Mouse (Mus musculus) embryonic facial prominence, embryonic 13.5 days (tissue): ENCODE measurements around the gene Fam173b. TPM values are rescaled to one million over a fixed set of nuclear protein-coding genes. Genes with fewer than 3 reads are reported as not detected.

Source experiments
- ATAC-seq: fragments of 200-750 bp; cut with Nextera tagmentation; 2 replicates; pipeline ENCODE4 v1.8.0; 2017; ENCODE audit warnings: low read depth; ENCODE audit not compliant: insufficient number of reproducible peaks, insufficient read depth, low FRiP score, low TSS enrichment
- H3K27ac ChIP-seq: fragments of 300-500 bp; sonication (generic); 2 replicates; pipeline ENCODE4 v1.5.1; 2015; ENCODE audit warnings: moderate library complexity, mild to moderate bottlenecking, inconsistent platforms
- H3K27me3 ChIP-seq: fragments of 300-500 bp; sonication (generic); 2 replicates; pipeline ENCODE4 v1.6.1; 2015; ENCODE audit warnings: mild to moderate bottlenecking, inconsistent platforms
- H3K36me3 ChIP-seq: fragments of 300-500 bp; sonication (generic); 2 replicates; pipeline ENCODE4 v1.6.1; 2015; ENCODE audit warnings: mild to moderate bottlenecking, inconsistent platforms
- H3K4me1 ChIP-seq: fragments of 300-500 bp; sonication (generic); 2 replicates; pipeline ENCODE4 v1.6.1; 2015; ENCODE audit warnings: inconsistent platforms
- H3K4me2 ChIP-seq: fragments of 300-500 bp; sonication (generic); 2 replicates; pipeline ENCODE4 v1.6.1; 2015; ENCODE audit warnings: moderate library complexity, mild to moderate bottlenecking, inconsistent platforms
- H3K4me3 ChIP-seq: fragments of 300-500 bp; sonication (generic); 2 replicates; pipeline ENCODE4 v1.5.1; 2015; ENCODE audit warnings: mild to moderate bottlenecking, inconsistent platforms
- H3K9ac ChIP-seq: fragments of 300-500 bp; sonication (generic); 2 replicates; pipeline ENCODE4 v1.6.1; 2015; ENCODE audit warnings: mild to moderate bottlenecking, inconsistent platforms
- H3K9me3 ChIP-seq: fragments of 300-500 bp; sonication (generic); 2 replicates; pipeline ENCODE4 v1.6.1; 2016; ENCODE audit warnings: inconsistent platforms
- WGBS: fragments of 180-500 bp; shearing (Covaris S2); methylation state at CpG from one replicate; pipeline ENCODE4 v1.1.7; 2015; ENCODE audit warnings: mixed read lengths; 5-methylcytosine and 5-hydroxymethylcytosine counted together
- polyA plus RNA-seq: library from polyadenylated mRNA; unstranded; fragments of >200 nt; fragmentation: Nextera tagmentation; extraction: Ambion mirVana; gene quantifications from 2 replicates; pipeline ENCODE4 v1.2.1, GENCODE M21; 2015

Gene Fam173b
- polyA plus RNA-seq: 12.4 and 12.8 TPM in 2 replicates

DNA sequence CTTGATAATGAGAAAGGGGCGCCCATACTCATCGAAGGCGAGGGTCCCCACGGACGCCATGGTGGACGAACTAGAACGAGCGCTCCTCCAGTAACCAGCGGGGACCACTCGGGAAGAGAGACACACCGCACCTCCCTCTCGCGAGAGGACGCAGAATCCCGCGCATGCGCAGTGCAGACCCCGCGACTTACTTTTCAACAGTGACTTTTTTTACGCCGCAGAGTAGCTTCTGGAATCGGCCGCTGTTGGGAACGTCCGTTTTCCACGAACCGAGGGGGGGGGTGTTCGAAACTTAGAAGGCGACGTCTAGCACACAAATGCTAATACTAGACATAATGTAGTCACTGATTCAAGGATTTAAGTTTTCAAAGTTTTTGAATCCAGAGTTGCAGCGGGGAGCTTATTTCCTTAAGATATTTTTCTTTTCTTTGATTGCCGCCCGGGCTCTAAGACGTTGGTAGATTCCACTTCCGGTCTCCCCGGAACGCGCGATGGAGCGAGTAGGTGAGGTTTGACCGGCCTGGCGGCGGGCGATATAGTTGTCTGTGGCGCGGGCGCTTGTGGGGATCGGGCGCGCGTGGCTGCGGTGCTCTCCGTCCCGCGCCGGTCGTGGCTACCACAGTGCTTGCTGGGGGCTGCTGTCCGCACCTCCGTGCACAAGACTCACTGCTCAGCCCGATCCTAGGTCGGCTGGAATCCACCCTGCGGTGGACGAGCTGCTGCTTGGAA lies at the start of gene Fam173b, which contains the start of gene Cct5:
Gene Fam173b, plus strand, starts transcription at position 207 of the 729 bp plus-strand sequence.
Gene Cct5, minus strand, starts transcription at position 159 of the 729 bp plus-strand sequence.
- peaks cover 11% of the 10 kb centered on the region for H3K36me3 ChIP-seq
- WGBS: under 1% methylated on average over 63 of the region's 63 CpGs
- ATAC-seq: peak; percentile 89
- peak within 1 kb of the TSS; percentile 96 for H3K4me3 ChIP-seq
- peak within 1 kb of the TSS; percentile 94 for H3K27ac ChIP-seq
- no peaks in the 10 kb centered on the region for H3K9me3 ChIP-seq
- peak within 1 kb of the TSS; percentile 95 for H3K4me2 ChIP-seq
- peak within 1 kb of the TSS; percentile 98 for H3K9ac ChIP-seq
- peaks cover 28% of the 10 kb centered on the region for H3K4me1 ChIP-seq
- H3K27me3 ChIP-seq: no peaks in the 10 kb centered on the region

DNA sequence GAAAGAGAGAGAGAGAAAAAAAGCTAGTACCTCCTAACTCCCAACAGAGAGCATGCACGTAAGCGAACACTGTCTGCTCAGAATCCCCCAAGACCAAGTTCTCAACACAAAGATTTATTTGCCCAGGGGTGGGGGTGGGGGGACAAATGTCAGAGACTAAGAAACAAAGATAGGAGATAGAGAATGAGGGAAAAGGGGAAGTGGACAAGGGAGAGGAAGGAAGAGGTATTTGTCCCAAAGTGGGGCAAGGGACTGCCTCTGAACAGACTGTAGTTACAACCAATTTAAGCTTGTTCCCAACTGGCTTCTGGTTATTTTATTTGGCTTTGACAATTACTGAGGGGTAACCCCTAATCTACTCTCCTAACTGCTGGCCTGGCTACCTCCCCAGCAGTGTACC lies 46.8 kb upstream of the Fam173b start:
- WGBS: 87% methylated on average over 2 of the region's 2 CpGs
- Histone ChIP-seq H3K9ac (no peak overlapping the region), H3K27me3 (no peaks in the 10 kb centered on the region), H3K4me2 (no peak overlapping the region), H3K4me3 (no peak overlapping the region), H3K9me3 (no peaks in the 10 kb centered on the region), H3K27ac (no peak overlapping the region), H3K4me1 (no peaks in the 10 kb centered on the region), H3K36me3 (no peaks in the 10 kb centered on the region)
- ATAC-seq: no peak

GRCm38 (mm10) chr15:31561390-31561789 lies 40.3 kb upstream of the Fam173b start:
- Histone ChIP-seq H3K4me1 (peaks cover 8% of the 10 kb centered on the region; the same call in 1 of the 2 replicates), H3K9me3 (no peaks in the 10 kb centered on the region), H3K4me2 (no peak overlapping the region), H3K36me3 (no peaks in the 10 kb centered on the region), H3K27me3 (no peaks in the 10 kb centered on the region), H3K4me3 (no peak overlapping the region), H3K27ac (no peak overlapping the region), H3K9ac (no peak overlapping the region)
- 83% methylated on average over 6 of the region's 6 CpGs for WGBS
- no peak for ATAC-seq

- no peak for ATAC-seq
- no peak overlapping the region for H3K4me3 ChIP-seq
- H3K9me3 ChIP-seq: no peaks in the 10 kb centered on the region
- no peaks in the 10 kb centered on the region for H3K36me3 ChIP-seq
- H3K27ac ChIP-seq: no peak overlapping the region
- H3K27me3 ChIP-seq: no peaks in the 10 kb centered on the region
- no peak overlapping the region for H3K4me2 ChIP-seq
- no peak overlapping the region for H3K9ac ChIP-seq
- H3K4me1 ChIP-seq: peaks cover 8% of the 10 kb centered on the region; the same call in 1 of the 2 replicates
- WGBS: 94% methylated on average over 4 of the region's 4 CpGs
Measured at GRCm38 (mm10) chr15:31561976-31562375, 39.7 kb upstream of the Fam173b start.

- H3K9ac ChIP-seq: no peak overlapping the region
- no peaks in the 10 kb centered on the region for H3K27me3 ChIP-seq
- 82% methylated on average over 8 of the region's 8 CpGs for WGBS
- H3K9me3 ChIP-seq: no peaks in the 10 kb centered on the region
- H3K4me1 ChIP-seq: peaks cover 8% of the 10 kb centered on the region; the same call in 1 of the 2 replicates
- H3K4me2 ChIP-seq: no peak overlapping the region
- no peak overlapping the region for H3K4me3 ChIP-seq
- no peak for ATAC-seq
- H3K36me3 ChIP-seq: no peaks in the 10 kb centered on the region
- H3K27ac ChIP-seq: no peak overlapping the region
Measured at GRCm38 (mm10) chr15:31562847-31563246, 38.8 kb upstream of the Fam173b start.

GRCm38 (mm10) chr15:31563577-31564546 lies 37.8 kb upstream of the Fam173b start:
- H3K36me3 ChIP-seq: no peaks in the 10 kb centered on the region
- 43% methylated on average over 19 of the region's 19 CpGs for WGBS
- no peak for ATAC-seq
- H3K4me1 ChIP-seq: peaks cover 12% of the 10 kb centered on the region
- peak overlapping the region; percentile 29 for H3K4me2 ChIP-seq
- no peaks in the 10 kb centered on the region for H3K27me3 ChIP-seq
- no peak overlapping the region for H3K4me3 ChIP-seq
- no peaks in the 10 kb centered on the region for H3K9me3 ChIP-seq
- 0 out of 2 replicates have a peak overlapping the region, but pooled peaks have one; percentile 16 for H3K9ac ChIP-seq
- H3K27ac ChIP-seq: no peak overlapping the region

- Histone ChIP-seq H3K4me1 (peaks cover 22% of the 10 kb centered on the region), H3K4me2 (no peak within 1 kb of the TSS), H3K9me3 (no peaks in the 10 kb centered on the region), H3K27me3 (no peaks in the 10 kb centered on the region), H3K4me3 (no peak within 1 kb of the TSS), H3K27ac (no peak within 1 kb of the TSS), H3K9ac (no peak within 1 kb of the TSS), H3K36me3 (no peaks in the 10 kb centered on the region)
- ATAC-seq: no peak
- 73% methylated on average over 5 of the region's 5 CpGs for WGBS
Measured at GRCm38 (mm10) chr15:31565184-31565583, 36.5 kb upstream of the Fam173b start, which contains the start of gene Cmbl. Cmbl (plus strand) TSS chr15:31565389.

DNA sequence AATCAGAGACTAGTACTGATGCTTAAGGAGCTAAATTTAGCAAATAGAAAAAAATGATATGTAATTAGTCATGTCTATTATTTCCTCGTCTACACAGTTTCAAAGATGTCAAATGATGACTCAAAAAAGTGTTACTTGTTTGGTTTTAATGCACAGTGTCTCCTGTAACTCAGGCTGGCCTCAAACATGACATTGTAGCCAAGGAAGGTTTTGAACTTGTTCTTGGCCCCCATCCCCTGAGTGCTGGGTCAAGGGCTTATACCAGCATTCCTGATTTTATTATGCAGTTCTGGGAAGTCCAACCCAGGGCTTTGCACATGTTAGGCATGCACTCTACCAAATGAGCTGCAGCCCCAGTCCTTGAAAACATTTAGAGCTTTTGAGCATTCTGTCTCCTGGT lies 35.9 kb upstream of the Fam173b start:
- WGBS: 65% methylated on average over 1 of the region's 1 CpGs
- H3K36me3 ChIP-seq: no peaks in the 10 kb centered on the region
- H3K27ac ChIP-seq: no peak overlapping the region
- peaks cover 27% of the 10 kb centered on the region for H3K4me1 ChIP-seq
- no peaks in the 10 kb centered on the region for H3K27me3 ChIP-seq
- H3K4me3 ChIP-seq: no peak overlapping the region
- ATAC-seq: no peak
- no peak overlapping the region for H3K4me2 ChIP-seq
- H3K9ac ChIP-seq: no peak overlapping the region
- H3K9me3 ChIP-seq: no peaks in the 10 kb centered on the region

GRCm38 (mm10) chr15:31567431-31567830 lies 34.2 kb upstream of the Fam173b start:
- H3K27ac ChIP-seq: no peak overlapping the region
- H3K27me3 ChIP-seq: no peaks in the 10 kb centered on the region
- WGBS: 57% methylated on average over 7 of the region's 7 CpGs
- no peaks in the 10 kb centered on the region for H3K36me3 ChIP-seq
- no peak overlapping the region for H3K4me2 ChIP-seq
- H3K9ac ChIP-seq: no peak overlapping the region
- ATAC-seq: no peak
- no peaks in the 10 kb centered on the region for H3K9me3 ChIP-seq
- H3K4me3 ChIP-seq: no peak overlapping the region
- H3K4me1 ChIP-seq: peaks cover 33% of the 10 kb centered on the region

DNA sequence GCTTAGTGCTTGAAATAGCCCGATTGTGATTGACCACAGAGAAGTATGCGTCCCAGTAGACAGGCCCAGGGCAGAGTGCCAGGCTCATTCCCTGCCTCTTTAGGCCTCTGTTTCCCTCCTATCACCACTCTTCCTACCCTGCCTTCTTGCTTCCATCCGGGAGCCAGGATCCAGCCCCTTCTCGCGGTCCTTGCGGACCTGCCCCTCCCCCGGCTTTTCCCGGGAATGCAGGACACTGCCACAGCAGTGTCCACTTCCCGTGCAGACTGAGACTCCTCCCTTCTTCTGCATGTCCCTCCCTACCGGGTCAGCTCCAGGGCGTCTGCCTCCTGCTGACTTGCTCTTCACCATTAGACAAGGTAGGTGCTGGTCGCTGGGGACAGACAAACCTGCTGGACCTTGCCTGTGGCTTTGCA lies 33.1 kb upstream of the Fam173b start:
- peak overlapping the region; percentile 31 for H3K4me2 ChIP-seq

GRCm38 (mm10) chr15:31569325-31570022 lies 32.2 kb upstream of the Fam173b start:
- Histone ChIP-seq H3K4me2 (no peak overlapping the region), H3K9me3 (no peaks in the 10 kb centered on the region), H3K36me3 (no peaks in the 10 kb centered on the region), H3K4me3 (no peak overlapping the region), H3K27me3 (no peaks in the 10 kb centered on the region), H3K27ac (peak overlapping the region; percentile 23), H3K9ac (no peak overlapping the region), H3K4me1 (peaks cover 25% of the 10 kb centered on the region)
- WGBS: 51% methylated on average over 9 of the region's 9 CpGs
- no peak for ATAC-seq

More for the DNA sequence above, 33.1 kb upstream of the Fam173b start:
- H3K4me1 ChIP-seq: peaks cover 32% of the 10 kb centered on the region
- H3K9me3 ChIP-seq: no peaks in the 10 kb centered on the region
- no peak overlapping the region for H3K9ac ChIP-seq
- ATAC-seq: peak; percentile 46; the same call in 1 of the 2 replicates
- H3K36me3 ChIP-seq: no peaks in the 10 kb centered on the region
- no peaks in the 10 kb centered on the region for H3K27me3 ChIP-seq
- no peak overlapping the region for H3K4me3 ChIP-seq
- peak overlapping the region; percentile 39 for H3K27ac ChIP-seq
- 14% methylated on average over 12 of the region's 12 CpGs for WGBS
